Mouse (Mus musculus) lung, postnatal 36 days (tissue): Measurements from ENCODE around the gene 1700029H14Rik.
A peak's percentile ranks its signal among the peaks of the same experiment; 100 is the strongest.

Source experiments
- DNase-seq: peaks from one replicate; pipeline ENCODE4 v3.0.0; 2022; ENCODE audit warnings: mixed read lengths

1700029H14Rik gene

DNA sequence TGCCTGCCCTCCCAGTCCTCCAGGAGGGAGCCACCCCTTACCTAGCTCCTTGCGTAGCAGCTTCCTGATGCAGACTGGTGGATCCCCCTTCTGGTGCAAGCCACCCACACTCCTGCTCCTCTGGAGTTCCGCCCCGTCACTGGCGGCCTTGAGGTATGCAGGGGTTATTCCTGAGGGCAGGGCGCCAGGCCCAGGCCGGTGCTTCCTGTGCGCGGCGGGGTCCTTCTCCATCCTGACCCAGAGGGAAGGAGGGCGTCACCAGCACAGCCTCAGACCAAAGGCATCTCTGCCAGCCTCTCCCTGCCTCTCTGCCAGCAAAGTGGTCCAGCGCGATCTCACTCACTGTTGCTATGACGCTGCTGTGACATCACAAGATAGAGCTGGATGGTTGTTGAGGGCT lies at the start of gene 1700029H14Rik:
Gene 1700029H14Rik (minus strand): TSS at position 344 of the 400 bp plus-strand sequence.
- no peak for DNase-seq

DNA sequence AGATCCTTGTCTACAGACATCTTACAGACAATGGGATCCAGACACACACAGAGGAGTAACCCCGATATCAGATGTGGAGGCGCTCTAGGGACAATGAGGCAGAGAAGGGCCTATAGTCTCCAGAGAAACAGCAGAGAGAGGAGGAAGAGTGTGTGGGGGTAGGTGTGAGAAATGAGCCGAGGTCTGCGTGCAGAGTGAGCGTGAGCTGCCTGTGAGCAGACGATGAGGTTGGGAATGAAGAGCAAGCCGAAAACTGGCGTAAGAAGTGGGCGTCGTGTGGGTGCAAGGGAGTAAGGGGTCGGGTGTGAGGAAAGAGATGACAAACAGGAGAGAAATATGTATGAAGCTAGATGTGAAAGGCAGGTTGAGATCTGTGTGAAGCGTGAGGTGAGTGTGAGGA lies 49.4 kb upstream of the 1700029H14Rik start:
- DNase-seq: no peak

DNA sequence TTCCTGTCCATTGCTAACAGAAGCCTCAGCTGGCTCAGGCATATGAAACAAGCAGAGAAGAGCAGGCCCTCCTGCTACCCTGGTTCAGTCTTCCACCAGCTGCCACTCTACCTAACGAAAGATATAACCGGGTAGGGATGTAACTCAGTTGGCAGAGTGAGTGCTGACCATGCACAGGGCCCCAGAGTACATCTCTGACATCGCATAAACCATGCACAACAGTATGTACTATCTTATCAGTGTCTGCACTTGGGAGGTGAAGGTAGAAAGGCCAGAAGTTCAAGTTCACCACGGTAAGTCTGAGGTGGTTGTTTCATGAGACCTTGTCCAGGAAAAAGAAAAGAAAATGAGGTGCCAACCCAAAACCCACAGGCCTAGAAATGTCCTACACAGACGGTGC lies 47.7 kb upstream of the 1700029H14Rik start:
- no peak for DNase-seq

DNA sequence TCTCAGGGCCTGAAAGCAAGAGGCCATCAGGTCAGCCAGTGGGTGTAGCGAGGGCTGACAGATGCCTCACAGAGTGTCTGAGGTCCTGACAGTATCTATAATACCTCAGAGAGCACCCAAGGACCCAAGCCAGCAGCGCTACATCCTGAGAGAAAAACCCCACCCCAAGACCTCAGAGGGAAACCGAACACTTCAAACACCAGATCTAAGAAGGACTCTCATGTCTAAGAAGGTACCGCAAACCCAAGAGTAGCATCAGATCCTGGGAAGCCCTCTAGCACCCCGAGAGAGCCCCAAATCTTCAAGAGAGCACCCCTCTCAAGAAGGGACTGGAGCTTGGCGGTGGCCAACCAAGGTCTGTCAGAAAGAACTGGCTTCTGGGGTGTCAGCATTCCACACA lies 46.7 kb upstream of the 1700029H14Rik start:
- DNase-seq: no peak

DNA sequence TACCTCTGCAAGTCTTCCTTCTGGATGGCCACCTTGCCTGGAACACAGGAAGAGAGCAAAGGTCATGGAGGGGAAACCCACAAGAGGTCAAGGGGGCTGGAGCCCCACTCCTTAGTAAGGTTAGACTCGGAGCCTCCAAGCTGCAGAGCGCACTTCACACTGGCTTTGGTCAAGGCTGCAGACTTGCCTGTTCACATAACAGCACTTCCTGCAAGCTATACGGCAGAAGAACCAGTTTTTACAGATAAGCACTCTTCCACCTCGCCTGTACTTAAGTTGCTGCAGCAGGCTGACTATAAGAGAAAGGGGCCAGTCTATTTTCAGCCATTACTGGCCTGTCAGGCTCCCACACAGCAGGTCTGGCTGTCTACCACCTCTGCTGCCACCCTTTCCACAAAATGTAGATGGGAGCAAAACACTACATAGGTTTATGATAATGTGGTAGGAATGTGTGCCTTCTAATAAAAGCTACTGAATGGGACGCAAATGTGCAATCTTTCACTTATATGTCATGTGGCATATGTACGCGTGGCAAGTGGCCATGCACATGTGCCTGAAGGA lies 43.7 kb upstream of the 1700029H14Rik start:
- no peak for DNase-seq

DNA sequence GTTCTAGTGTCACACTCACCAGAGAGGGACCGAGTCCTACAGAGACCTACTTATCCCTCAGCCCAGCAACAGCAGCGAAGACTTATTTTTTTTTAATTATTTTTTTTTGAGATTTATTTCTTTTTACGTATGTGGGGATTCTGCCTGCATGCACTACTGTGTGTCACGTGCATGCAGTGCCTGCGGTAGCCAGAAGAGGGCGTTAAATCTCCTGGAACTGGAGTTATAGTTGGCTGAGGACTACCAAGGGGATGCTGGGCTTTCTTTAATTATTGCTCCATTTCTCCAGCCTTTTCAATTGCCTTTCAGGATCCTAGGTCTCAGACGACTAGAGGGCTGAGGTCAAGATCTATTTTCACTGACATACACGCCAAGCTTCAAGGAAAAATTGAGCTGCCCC lies 40.4 kb upstream of the 1700029H14Rik start:
- peak; percentile 54 for DNase-seq

DNA sequence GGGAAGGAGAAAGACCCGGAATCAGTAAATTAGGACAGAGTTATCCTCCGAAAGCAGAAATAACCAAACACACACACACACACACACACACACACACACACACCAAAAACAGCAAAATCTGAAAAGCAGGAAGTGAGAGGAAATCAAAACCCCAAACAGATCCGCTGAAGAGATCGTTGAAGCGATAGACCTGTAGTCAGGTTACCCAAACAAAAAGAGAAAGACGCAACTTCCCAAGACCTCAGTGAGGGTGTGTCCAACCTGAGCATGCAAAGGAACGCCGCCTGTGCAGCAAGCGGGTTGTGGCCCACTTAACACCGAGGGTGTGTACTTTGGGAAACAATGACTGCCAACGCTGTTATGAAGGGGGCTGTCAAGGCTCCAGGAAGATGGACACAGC lies 38.9 kb upstream of the 1700029H14Rik start:
- DNase-seq: peak; percentile 68

DNA sequence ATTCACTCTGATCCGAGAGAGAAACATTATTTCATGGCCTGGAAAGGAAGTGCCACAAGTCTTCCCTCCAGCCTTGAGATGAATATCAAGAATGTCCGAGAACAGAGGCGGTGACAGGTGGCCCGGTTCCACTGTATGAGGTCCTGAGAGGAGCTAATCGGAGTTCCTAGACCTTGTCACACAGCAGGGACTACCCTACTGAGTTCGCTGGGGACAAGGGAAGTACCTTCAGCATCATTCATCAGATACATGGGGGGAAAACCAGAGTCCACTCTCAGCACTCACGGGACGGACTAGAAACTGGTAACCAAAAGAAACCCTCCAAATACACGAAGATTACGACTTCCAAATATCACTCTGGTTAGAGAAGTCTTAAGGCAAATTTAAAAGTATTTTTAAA lies 38.5 kb upstream of the 1700029H14Rik start:
- DNase-seq: no peak

DNA sequence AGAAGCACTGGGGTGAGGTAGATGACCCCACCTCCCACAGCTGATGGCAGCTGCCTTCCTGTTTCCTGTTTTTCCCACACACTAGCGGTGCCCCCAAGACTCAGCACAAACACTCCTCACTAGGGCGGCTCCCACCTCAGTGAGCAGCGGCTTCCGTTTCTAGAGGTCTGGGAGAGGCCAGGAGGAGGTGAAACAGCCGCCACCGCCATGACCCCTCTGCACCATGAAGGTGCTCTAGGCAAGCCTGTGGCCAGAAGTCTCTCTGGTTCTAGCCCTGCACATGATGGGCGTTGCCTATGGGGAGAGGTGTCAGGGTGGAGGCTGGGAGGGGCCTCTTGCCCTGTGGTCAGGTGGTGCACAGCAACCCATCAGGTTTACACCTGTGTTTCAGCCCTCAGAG lies 37.9 kb upstream of the 1700029H14Rik start:
- peak; percentile 77 for DNase-seq

DNA sequence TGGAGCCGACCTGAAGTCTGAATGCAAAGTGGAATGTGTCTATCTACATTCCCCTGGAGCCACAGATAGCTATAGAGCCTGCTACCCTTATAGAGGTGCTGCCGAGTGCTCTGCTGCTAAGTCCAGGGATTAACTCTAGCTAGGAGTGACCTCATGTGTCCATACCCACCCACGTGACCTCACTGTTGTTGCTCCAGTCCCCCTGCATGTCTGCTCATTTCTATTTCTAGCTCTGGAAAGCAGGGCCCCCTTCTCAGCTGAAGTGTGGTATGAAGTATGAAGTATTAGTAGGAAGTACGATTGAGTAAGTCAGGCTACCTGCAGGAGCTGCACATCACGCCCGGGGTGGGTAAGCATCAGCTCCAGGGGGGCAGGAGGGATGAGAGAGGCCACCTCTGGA lies 35.5 kb upstream of the 1700029H14Rik start:
- DNase-seq: no peak

DNA sequence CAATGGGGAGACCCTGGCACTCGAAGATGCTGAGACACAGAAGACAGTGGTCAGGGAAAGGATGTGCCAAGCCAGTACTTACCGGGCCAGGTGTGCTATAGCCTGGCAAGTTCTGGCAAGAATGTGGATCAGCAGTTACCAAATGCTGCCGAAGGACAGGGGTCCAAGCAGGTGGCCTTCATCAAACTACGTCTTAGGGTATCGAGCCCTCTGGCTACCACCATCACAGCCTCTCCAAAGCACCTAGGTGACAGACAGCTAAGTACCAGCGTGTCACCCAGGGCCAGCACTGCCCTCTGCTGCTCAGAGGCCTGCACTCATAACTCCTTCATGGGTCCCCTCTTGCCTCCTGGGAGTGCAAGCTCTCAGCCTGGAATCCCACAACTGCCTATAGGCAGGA lies 33.6 kb upstream of the 1700029H14Rik start:
- peak; percentile 38 for DNase-seq

DNA sequence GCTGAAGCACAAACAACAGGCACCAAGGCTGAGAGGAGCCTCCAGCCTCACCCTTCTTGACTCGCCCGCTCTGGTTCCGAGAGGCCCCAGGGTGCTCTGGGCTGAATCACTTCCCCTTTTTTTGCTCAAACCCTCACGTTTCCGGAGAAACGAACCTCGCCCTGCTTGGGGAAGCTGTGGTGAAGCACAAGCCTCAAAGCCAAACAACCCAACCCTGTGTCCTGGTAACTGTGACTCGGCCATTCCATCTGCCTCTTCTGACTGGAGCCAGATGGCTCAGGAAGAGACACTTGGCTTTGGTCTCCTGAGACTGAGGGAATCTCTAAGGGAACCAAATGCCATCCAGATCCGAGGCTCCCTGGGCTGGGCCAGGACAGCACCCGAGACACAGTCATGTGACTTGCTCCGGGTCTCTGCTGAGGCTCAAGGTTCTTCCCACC lies 32.6 kb upstream of the 1700029H14Rik start:
- peak; percentile 80 for DNase-seq

DNA sequence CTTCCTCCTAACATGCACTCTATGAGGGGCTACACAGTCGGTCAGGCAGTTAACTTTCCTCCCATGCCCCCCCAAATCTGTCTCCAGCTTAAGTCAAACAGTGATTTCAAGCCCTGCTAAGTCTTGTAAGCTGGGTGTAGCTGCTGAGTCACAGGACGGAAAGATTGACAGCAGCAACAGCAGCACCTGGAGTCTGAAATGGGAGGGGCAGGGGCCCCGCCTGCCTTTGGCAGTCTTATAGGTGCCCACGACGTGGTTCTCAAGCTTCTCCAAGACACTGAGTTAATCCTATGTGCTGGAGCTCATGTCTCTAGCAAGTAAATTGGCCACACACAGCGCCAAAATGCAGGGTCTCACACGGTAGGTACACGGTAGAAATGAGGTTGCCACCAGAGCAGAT lies 31.1 kb upstream of the 1700029H14Rik start:
- DNase-seq: no peak

DNA sequence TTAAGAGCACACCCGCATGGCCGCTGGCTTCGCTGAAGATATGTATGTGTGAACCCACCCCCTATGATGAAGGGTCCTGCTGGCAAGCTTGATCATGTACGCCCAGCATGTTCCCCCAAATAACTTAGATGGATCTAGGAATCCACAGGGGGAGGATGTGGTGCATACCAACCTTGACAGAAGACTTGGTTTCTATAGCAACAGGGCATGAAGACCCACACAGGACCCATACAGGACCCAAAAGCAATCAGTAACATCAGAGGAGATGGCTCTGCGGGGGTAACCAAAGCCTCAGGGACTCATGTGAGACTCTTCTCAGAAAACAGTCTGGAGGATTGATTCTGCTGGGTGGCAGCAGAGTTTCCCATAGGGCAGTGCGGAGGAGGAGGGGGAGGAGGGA lies 29.0 kb upstream of the 1700029H14Rik start:
- no peak for DNase-seq

DNA sequence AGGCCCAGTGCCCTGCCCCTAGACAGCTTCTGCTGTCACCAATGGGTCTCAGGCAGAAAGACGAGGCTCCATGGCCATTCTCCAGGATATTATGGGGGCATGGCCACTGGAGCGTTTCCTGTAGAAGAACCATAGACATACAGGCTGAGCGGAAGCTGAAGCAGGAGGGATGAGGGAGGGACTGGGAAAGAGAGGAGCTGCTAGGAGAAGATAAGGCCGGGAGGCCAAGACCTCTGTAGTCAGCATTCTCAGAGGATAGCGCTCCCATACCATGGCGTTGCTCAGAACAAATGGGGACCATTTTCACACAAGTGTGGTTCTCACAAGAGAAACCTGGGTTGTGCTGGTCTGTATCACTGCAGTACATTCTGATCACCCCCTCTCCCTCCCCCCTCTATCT lies 26.8 kb upstream of the 1700029H14Rik start:
- no peak for DNase-seq

DNA sequence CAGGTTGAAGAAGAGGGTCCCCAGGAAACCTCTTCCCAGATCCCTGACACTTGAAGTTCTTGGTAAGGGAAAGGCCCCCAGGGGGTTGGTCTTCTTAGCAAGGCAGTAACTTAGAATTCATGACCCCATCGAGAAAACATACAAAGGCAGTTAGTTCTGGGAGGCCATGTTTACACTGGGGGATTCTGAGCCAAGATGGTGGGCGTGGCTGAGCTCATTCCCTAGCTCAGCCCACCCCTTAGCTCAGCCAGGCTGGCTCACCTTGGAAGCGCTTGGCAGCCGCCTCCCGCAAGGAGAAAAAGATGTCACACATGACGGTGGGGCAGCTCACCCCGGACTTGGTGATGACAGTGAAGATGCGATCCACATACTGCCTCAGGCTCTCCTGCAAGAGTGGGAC lies 22.4 kb upstream of the 1700029H14Rik start:
- no peak for DNase-seq

DNA sequence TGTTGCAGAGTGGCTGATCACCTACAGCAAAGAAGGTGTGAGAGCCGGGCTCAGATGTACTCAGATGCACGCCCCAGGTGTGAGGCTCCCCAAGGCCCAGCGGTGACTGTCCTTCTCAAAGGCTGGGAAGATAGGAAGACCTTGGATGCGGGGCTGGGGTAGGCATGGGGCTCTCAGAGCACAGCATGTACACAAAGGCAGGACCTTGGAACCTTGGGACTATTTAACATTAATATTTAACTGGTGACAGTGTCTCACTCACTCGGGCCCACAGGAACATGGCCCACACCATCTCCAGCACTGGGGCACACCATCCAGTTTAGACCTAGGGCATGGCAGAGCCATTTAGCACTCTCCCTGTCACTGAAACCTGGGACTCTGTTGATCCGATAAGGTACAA lies 15.6 kb upstream of the 1700029H14Rik start:
- no peak for DNase-seq

DNA sequence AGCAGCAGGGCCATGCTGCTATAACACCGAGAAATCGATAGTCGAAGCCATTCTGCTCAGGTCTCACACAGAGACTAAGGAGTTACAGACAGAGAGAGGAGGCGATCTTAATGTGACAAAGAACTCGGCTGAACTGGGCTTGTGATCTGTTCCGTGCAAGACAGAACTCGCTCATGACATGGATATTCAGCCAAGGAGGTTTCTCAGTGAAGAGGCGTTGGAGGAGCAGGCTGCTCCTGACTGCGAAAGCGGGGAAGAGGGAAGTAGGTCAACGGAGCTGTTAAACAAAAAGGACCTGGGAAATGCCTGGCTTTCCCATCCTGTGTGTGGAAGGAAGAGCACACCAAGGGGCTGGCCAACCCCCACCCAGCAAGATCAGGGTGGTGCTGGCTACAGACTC lies 9.7 kb upstream of the 1700029H14Rik start:
- DNase-seq: no peak

DNA sequence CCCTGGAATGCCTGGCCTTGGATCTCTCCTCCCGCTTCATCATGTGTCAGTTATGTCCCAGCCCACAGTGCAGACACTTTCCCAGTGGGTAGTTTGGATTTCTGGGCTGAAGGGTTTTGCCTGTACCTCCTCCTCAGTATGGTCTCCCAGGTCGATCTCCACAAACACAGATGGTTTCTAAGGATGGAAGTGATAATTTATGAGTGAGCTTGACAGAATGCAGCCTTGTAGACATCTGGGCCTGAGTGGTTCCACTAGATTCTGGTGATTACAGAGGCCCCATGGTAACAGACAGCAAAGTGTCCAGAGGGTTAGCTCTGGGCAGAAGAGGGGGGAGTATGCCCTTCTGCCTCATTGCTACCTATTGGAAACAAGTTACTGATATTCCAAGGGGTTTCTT lies 4.7 kb downstream of the 1700029H14Rik start:
- DNase-seq: no peak

DNA sequence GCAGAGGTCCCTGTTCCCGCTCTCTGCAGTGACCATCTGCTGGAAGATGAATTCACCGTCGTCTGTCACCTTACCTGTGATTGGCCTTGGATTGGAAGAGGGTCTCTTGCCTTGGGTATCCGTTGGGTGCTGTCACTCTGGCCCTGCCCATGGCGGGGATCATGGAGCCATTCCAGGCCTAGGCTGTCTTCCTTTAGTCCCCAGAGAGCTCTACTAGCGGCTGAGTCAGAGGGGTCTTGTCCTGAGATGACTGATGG lies 10.8 kb downstream of the 1700029H14Rik start:
- no peak for DNase-seq

DNA sequence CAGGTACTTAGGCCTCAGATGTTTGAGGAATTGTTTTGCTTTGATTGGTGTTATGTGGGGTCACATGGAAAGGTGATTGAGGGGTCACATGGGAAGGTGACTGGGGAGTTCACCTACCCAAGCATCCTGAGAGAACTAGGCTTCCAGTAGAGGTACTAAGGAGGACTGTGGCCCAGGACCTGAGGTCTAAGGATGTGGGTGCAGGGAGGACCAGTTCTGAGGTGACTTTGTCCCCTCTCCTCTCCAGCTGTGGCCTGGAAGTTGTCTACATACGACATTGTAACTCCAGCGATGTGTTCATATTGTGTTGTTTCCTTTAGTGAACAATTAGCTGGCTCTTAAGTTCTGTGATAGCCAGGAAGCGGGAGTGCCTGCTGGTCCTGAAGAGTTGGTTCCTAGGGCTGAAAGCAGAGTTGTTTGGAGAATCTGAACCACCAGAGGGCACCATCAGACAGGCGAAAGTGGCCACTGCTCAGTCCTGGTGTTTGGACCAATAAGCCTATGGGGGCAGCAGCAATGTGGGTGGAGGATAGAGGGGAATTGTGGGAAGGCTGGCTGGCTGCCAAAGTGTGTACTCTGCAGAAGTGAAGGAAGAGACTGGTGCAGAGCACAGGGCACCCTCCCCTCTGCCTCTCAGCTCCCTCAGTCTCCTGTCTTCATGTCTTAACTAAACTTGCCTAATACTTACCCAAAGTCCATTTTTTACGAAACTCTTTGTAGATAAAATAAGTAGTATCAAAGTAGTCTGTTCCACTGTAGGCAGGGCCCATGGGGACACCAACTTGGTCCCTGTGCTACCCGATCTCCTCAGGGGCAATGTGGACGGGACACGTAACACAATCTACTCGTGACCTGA lies 11.3 kb downstream of the 1700029H14Rik start:
- DNase-seq: peak; percentile 96

DNA sequence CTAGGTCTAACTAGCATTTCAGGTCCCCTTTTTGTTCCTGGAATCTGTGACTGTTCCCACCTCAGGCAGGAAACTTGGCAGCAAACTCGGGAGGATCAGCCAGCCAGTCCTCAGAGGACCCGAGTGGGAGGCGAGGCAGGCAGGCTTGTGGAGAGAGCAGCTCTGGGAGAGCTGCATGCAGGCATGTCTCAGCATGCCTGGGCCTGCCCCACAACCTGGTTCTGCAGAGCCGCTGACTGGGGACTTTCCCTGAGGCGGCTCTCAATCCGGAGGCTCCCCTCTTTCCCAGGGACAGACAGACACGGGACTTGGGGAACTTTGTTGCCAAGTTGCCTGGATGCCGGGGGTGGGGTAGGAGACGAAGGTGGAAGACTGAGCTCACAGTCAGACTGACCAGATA lies 13.4 kb downstream of the 1700029H14Rik start:
- DNase-seq: peak; percentile 67

DNA sequence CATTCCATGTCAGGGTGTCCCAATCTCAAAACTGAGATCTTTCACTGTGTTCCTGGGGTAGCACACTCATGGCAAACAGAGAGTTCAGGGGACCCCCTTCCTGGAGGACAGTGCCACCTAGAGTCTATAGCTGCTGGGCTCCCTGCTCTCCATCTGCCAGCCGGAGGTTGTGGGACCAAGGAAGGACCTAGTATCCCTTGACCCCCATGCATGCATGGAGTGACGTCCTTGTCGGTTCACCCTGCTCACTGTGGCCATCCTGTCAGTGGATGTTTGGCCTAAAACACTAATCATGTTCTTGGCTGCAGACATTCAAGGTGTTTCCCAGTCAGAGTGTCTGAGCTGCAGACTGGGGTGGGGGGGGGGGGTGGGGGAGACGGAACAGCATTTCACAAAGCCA lies 14.0 kb downstream of the 1700029H14Rik start:
- peak; percentile 68 for DNase-seq

DNA sequence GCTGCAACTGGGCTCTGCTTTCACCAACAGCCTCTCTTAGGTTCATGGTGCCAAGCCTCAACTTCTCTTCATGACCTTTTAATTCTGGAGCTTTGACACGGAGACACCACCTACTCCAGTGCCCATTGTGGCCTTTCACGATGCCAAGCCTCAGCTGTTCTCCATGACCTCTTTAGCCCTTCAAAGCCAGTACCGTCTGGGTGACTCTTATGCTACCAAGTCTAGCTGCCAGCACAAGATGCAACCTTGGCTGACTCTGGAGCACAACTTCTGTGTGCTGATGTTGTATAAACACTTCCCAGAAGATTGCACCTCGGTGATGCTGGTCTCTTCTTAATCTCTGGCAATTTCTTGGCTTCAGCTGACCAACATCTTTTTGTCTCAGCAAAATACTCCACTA lies 15.8 kb downstream of the 1700029H14Rik start:
- no peak for DNase-seq

DNA sequence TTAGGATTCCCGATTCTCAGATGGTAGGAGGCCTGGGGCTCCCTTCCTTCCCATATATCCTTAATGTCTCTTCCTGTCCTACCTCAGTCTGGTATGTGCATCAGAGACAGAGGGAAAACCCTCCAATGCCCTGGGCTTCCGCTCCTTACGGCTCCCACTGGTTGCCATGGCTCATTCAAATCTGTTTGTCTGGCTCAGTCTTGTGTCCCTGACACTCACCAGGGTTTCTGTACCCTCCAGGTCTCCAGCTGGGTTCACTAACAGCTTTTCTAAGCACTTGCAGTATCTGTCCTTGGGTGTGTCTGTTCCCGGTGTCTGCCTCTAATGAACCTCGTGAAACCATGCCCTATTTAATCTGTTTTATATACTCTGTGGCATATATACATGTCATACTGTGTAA lies 20.7 kb downstream of the 1700029H14Rik start:
- DNase-seq: no peak
